Mouse (Mus musculus) liver, embryonic 16.5 days (tissue): ENCODE measurements at regions not wholly inside any gene's neighbourhood (a gene's known extent, or its start where the extent isn't known, plus 50 kb on each side); places are given as distances from the start of the nearest gene placed in this dataset.

Experiments
- ATAC-seq: fragments of 200-750 bp; cut with Nextera tagmentation; 2 replicates; pipeline ENCODE4 v1.8.0; 2017; ENCODE audit warnings: low read depth, mild to moderate bottlenecking, moderate number of reproducible peaks, moderate library complexity
- H3K27ac ChIP-seq: fragments of 300-500 bp; sonication (generic); 2 replicates; pipeline ENCODE4 v1.5.1; 2014; ENCODE audit warnings: mild to moderate bottlenecking, low read length
- H3K27me3 ChIP-seq: fragments of 300-500 bp; sonication (generic); 2 replicates; pipeline ENCODE4 v1.6.1; 2014; ENCODE audit warnings: low read depth, low read length, mixed read lengths; ENCODE audit not compliant: control insufficient read depth, insufficient read depth
- H3K36me3 ChIP-seq: fragments of 300-500 bp; sonication (generic); 2 replicates; pipeline ENCODE4 v1.6.1; 2014; ENCODE audit warnings: mild to moderate bottlenecking; ENCODE audit not compliant: control insufficient read depth, insufficient read depth
- H3K4me1 ChIP-seq: fragments of 300-500 bp; sonication (generic); 2 replicates; pipeline ENCODE4 v1.6.1; 2014; ENCODE audit warnings: low read depth, low read length, mixed read lengths; ENCODE audit not compliant: control insufficient read depth
- H3K4me2 ChIP-seq: fragments of 300-500 bp; sonication (generic); 2 replicates; pipeline ENCODE4 v1.6.1; 2014; ENCODE audit warnings: low read depth, low read length, mixed read lengths
- H3K4me3 ChIP-seq: fragments of 300-500 bp; sonication (generic); 2 replicates; pipeline ENCODE4 v1.5.1; 2014; ENCODE audit warnings: low read depth, mild to moderate bottlenecking, low read length
- H3K9ac ChIP-seq: fragments of 300-500 bp; sonication (generic); 2 replicates; pipeline ENCODE4 v1.6.1; 2014; ENCODE audit warnings: low read depth, low read length
- H3K9me3 ChIP-seq: fragments of 300-500 bp; sonication (generic); replicated peaks from 2 replicates; pipeline ENCODE4 v1.6.1; 2016; ENCODE audit warnings: low read length; ENCODE audit not compliant: control insufficient read depth
- WGBS: fragments of 180-500 bp; shearing (Covaris S2); extraction: QIAGEN DNeasy Blood & Tissue Kit; methylation state at CpG from one replicate; pipeline ENCODE4 v1.1.7; 2014; ENCODE audit not compliant: insufficient replicate concordance; 5-methylcytosine and 5-hydroxymethylcytosine counted together

GRCm38 (mm10) chr2:71621458-71621857 lies 74.9 kb upstream of the Dlx2 start:
- WGBS = 68% methylated on average over 2 of the region's 2 CpGs
- H3K9ac ChIP-seq = no peak overlapping the region

GRCm38 (mm10) chr2:71622532-71623099 lies 76.1 kb upstream of the Dlx2 start:
- WGBS = 24% methylated on average over 9 of the region's 9 CpGs

More at GRCm38 (mm10) chr2:71621458-71621857, 74.9 kb upstream of the Dlx2 start:
- Histone ChIP-seq H3K4me2 (no peak overlapping the region), H3K4me1 (no peaks in the 10 kb centered on the region), H3K27ac (no peak overlapping the region), H3K36me3 (no peaks in the 10 kb centered on the region), H3K9me3 (no peaks in the 10 kb centered on the region), H3K27me3 (peaks cover 2% of the 10 kb centered on the region; the same call in 1 of the 2 replicates), H3K4me3 (no peak overlapping the region)
- ATAC-seq = no peak

GRCm38 (mm10) chr2:71623134-71623533 lies 76.6 kb upstream of the Dlx2 start:
- WGBS = 46% methylated on average over 2 of the region's 2 CpGs

More at GRCm38 (mm10) chr2:71622532-71623099, 76.1 kb upstream of the Dlx2 start:
- H3K4me1 ChIP-seq = peaks cover 3% of the 10 kb centered on the region; the same call in 1 of the 2 replicates
- no peaks in the 10 kb centered on the region for H3K36me3 ChIP-seq
- H3K27ac ChIP-seq = no peak overlapping the region
- no peak overlapping the region for H3K4me2 ChIP-seq
- H3K4me3 ChIP-seq = no peak overlapping the region
- H3K9ac ChIP-seq = no peak overlapping the region
- ATAC-seq = no peak
- H3K9me3 ChIP-seq = no peaks in the 10 kb centered on the region
- peaks cover 7% of the 10 kb centered on the region; the same call in 1 of the 2 replicates for H3K27me3 ChIP-seq

GRCm38 (mm10) chr2:71625298-71625902 lies 78.8 kb upstream of the Dlx2 start:
- H3K27me3 ChIP-seq = peaks cover 25% of the 10 kb centered on the region
- no peak for ATAC-seq
- no peak overlapping the region for H3K4me3 ChIP-seq
- H3K9ac ChIP-seq = no peak overlapping the region
- peaks cover 6% of the 10 kb centered on the region; the same call in 1 of the 2 replicates for H3K4me1 ChIP-seq
- 63% methylated on average over 7 of the region's 7 CpGs for WGBS
- H3K27ac ChIP-seq = no peak overlapping the region
- H3K9me3 ChIP-seq = no peaks in the 10 kb centered on the region
- H3K36me3 ChIP-seq = no peaks in the 10 kb centered on the region
- H3K4me2 ChIP-seq = no peak overlapping the region

More at GRCm38 (mm10) chr2:71623134-71623533, 76.6 kb upstream of the Dlx2 start:
- no peak overlapping the region for H3K9ac ChIP-seq
- H3K36me3 ChIP-seq = no peaks in the 10 kb centered on the region
- H3K9me3 ChIP-seq = no peaks in the 10 kb centered on the region
- no peak overlapping the region for H3K4me3 ChIP-seq
- peaks cover 3% of the 10 kb centered on the region; the same call in 1 of the 2 replicates for H3K4me1 ChIP-seq
- peaks cover 7% of the 10 kb centered on the region; the same call in 1 of the 2 replicates for H3K27me3 ChIP-seq
- no peak overlapping the region for H3K27ac ChIP-seq
- no peak overlapping the region for H3K4me2 ChIP-seq
- ATAC-seq = no peak

- H3K36me3 ChIP-seq = no peaks in the 10 kb centered on the region
- H3K27me3 ChIP-seq = peaks cover 26% of the 10 kb centered on the region
- no peak overlapping the region for H3K4me3 ChIP-seq
- no peak overlapping the region for H3K4me2 ChIP-seq
- no peak for ATAC-seq
- peaks cover 6% of the 10 kb centered on the region; the same call in 1 of the 2 replicates for H3K4me1 ChIP-seq
- no peaks in the 10 kb centered on the region for H3K9me3 ChIP-seq
- WGBS = 42% methylated on average over 12 of the region's 12 CpGs
- no peak overlapping the region for H3K9ac ChIP-seq
- H3K27ac ChIP-seq = no peak overlapping the region
Observed at GRCm38 (mm10) chr2:71626404-71626803, 79.8 kb upstream of the Dlx2 start.

GRCm38 (mm10) chr2:71627097-71627755 lies 80.7 kb upstream of the Dlx2 start:
- no peak overlapping the region for H3K27ac ChIP-seq
- no peak overlapping the region for H3K9ac ChIP-seq
- no peaks in the 10 kb centered on the region for H3K9me3 ChIP-seq
- peaks cover 26% of the 10 kb centered on the region for H3K27me3 ChIP-seq
- no peak overlapping the region for H3K4me2 ChIP-seq
- H3K4me3 ChIP-seq = no peak overlapping the region
- H3K36me3 ChIP-seq = no peaks in the 10 kb centered on the region
- no peak for ATAC-seq
- 34% methylated on average over 14 of the region's 14 CpGs for WGBS
- H3K4me1 ChIP-seq = peaks cover 6% of the 10 kb centered on the region; the same call in 1 of the 2 replicates

- Histone ChIP-seq H3K36me3 (no peaks in the 10 kb centered on the region), H3K4me3 (no peak overlapping the region), H3K4me2 (no peak overlapping the region), H3K27me3 (peaks cover 26% of the 10 kb centered on the region), H3K27ac (no peak overlapping the region), H3K9me3 (no peaks in the 10 kb centered on the region), H3K4me1 (peaks cover 6% of the 10 kb centered on the region; the same call in 1 of the 2 replicates), H3K9ac (no peak overlapping the region)
- 53% methylated on average over 7 of the region's 7 CpGs for WGBS
- ATAC-seq = no peak
Observed at GRCm38 (mm10) chr2:71628821-71629220, 82.3 kb upstream of the Dlx2 start.

- no peak for ATAC-seq
- Histone ChIP-seq H3K27me3 (peaks cover 26% of the 10 kb centered on the region), H3K9ac (no peak overlapping the region), H3K9me3 (no peaks in the 10 kb centered on the region), H3K4me2 (peak overlapping the region; percentile 49), H3K27ac (no peak overlapping the region), H3K4me1 (peaks cover 6% of the 10 kb centered on the region; the same call in 1 of the 2 replicates), H3K4me3 (peak overlapping the region; percentile 33), H3K36me3 (no peaks in the 10 kb centered on the region)
- 3% methylated on average over 43 of the region's 43 CpGs for WGBS
Observed at GRCm38 (mm10) chr2:71629301-71630142, 83.0 kb upstream of the Dlx2 start.
